Mouse (Mus musculus) ES-E14 (cell line): ENCODE measurements at regions not wholly inside any gene's neighbourhood (a gene's known extent, or its start where the extent isn't known, plus 50 kb on each side); places are given as distances from the start of the nearest gene placed in this dataset.

ENCODE experiments used
- DNase-seq: peaks from one replicate; pipeline ENCODE4 v3.0.0-alpha.2; 2013; ENCODE audit warnings: low read depth, low spot score
- H3K27ac ChIP-seq: 2 replicates; pipeline ENCODE4 v1.5.1; 2012; ENCODE audit warnings: low read depth, mild to moderate bottlenecking, low read length, moderate library complexity, mixed read lengths; ENCODE audit not compliant: poor library complexity, insufficient read depth, severe bottlenecking
- H3K36me3 ChIP-seq: 2 replicates; pipeline ENCODE4 v1.6.1; 2012; ENCODE audit warnings: mild to moderate bottlenecking, low read length, moderate library complexity, mixed read lengths; ENCODE audit not compliant: control insufficient read depth, poor library complexity, insufficient read depth, severe bottlenecking
- H3K4me1 ChIP-seq, 2 experiments: fragments of 150-350 bp in 1 of 2; sonication (generic) in 1 of 2; 2 replicates each; pipeline ENCODE4 v1.6.1; 2012; ENCODE audit warnings: low read length in 2 of 2, mild to moderate bottlenecking in 1 of 2, mixed read lengths in 1 of 2; ENCODE audit not compliant: control insufficient read depth in 2 of 2, insufficient read depth in 2 of 2, poor library complexity in 1 of 2
- H3K4me3 ChIP-seq, 2 experiments: fragments of 150-350 bp in 1 of 2; sonication (generic) in 1 of 2; 2 replicates each; pipeline ENCODE4 v1.5.1; 2012; ENCODE audit warnings: low read length in 2 of 2, low read depth in 1 of 2, mild to moderate bottlenecking in 1 of 2, mixed read lengths in 1 of 2; ENCODE audit not compliant: insufficient read depth in 1 of 2, poor library complexity in 1 of 2, severe bottlenecking in 1 of 2
- H3K9ac ChIP-seq: 2 replicates; pipeline ENCODE4 v1.6.1; 2012; ENCODE audit warnings: low read depth, mild to moderate bottlenecking, low read length, mixed read lengths; ENCODE audit not compliant: poor library complexity, insufficient read depth, severe bottlenecking
- H3K9me3 ChIP-seq: fragments of 150-350 bp; sonication (generic); 2 replicates; pipeline ENCODE4 v1.6.1; 2012; ENCODE audit warnings: low read depth, mild to moderate bottlenecking, low read length; ENCODE audit not compliant: control insufficient read depth, insufficient read depth
- CHD2 ChIP-seq: IDR thresholded peaks from 2 replicates; pipeline ENCODE4 v1.6.1; 2014; ENCODE audit warnings: mild to moderate bottlenecking, low read depth, low read length, inconsistent platforms
- HCFC1 ChIP-seq: IDR thresholded peaks from 2 replicates; pipeline ENCODE4 v1.6.1; 2012; ENCODE audit warnings: low read length, inconsistent platforms, borderline replicate concordance; ENCODE audit not compliant: insufficient read depth
- MAFK ChIP-seq: IDR thresholded peaks from 2 replicates; pipeline ENCODE4 v1.6.1; 2014; ENCODE audit warnings: mild to moderate bottlenecking, low read depth, low read length, inconsistent platforms; ENCODE audit not compliant: insufficient read depth
- ZC3H11A ChIP-seq: IDR thresholded peaks from 2 replicates; pipeline ENCODE4 v1.6.1; 2012; ENCODE audit warnings: low read depth, mild to moderate bottlenecking, inconsistent platforms, low read length, borderline replicate concordance
- ZNF384 ChIP-seq: IDR thresholded peaks from 2 replicates; pipeline ENCODE4 v1.6.1; 2012; ENCODE audit warnings: low read depth, low read length, inconsistent platforms
- in situ Hi-C, 2 experiments: fragments of 600-800 bp; cut with MboI; formaldehyde crosslinking; loops; one replicate each; pipeline ENCODE4 v1.15.1; 2025; ENCODE audit warnings: low sequenced_read_pairs in 2 of 2, inconsistent platforms in 1 of 2; ENCODE audit not compliant: unreplicated experiment in 2 of 2

DNA sequence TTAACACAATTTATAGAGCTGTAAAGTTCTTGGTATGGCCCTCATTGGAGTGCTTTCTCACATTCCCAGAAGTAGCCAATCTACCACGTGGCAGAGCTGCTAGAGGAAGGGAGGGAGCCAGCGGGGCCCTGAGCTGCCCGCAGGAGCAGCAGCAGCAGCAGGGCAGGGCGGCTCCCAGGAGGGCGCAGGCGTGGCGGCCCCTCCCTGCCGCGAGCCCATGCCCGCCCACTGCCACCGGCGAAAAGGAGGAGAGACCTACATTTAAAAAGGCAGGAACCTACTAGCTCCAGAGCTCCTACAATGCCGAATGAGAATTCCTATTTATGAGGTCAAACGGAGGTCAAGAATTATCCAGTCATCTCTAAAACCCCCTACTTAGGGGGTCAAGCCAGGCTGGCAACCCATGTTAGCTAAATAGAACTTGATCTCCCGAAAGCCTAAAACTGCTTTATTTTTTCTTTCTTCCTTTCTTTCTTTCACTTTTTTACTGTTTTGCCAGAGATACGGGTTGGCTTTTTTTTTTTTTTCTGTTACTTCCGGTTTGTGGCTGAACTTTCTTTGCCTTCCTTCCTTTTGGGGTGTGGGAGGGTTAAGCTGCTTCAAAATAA, 297.9 kb upstream of the Klf3 start:
- Histone ChIP-seq H3K27ac (peak overlapping the region; percentile 72; the same call in 1 of the 2 replicates), H3K4me1 (peaks cover 3 to 26% of the 10 kb centered on the region in 2 experiments; a peak in 3 of 4 replicates), H3K4me3 (peak overlapping the region; percentile 1 to 12; a peak in 3 of 4 replicates), H3K9ac (no peak overlapping the region; the same call in 1 of the 2 replicates), H3K36me3 (no peaks in the 10 kb centered on the region), H3K9me3 (no peaks in the 10 kb centered on the region)
- DNase-seq, result no peak
- in situ Hi-C loops, result loop anchor here in 1 of 2 experiments (10.0 kb wide), 1 partner anchor 309 kb away; no protein-coding TSS in a partner anchor
- no peak for TF ChIP-seq HCFC1
- TF ChIP-seq MAFK, result no peak
- TF ChIP-seq ZC3H11A, result no peak
- TF ChIP-seq CHD2, result no peak
- TF ChIP-seq ZNF384, result peak; percentile 90

DNA sequence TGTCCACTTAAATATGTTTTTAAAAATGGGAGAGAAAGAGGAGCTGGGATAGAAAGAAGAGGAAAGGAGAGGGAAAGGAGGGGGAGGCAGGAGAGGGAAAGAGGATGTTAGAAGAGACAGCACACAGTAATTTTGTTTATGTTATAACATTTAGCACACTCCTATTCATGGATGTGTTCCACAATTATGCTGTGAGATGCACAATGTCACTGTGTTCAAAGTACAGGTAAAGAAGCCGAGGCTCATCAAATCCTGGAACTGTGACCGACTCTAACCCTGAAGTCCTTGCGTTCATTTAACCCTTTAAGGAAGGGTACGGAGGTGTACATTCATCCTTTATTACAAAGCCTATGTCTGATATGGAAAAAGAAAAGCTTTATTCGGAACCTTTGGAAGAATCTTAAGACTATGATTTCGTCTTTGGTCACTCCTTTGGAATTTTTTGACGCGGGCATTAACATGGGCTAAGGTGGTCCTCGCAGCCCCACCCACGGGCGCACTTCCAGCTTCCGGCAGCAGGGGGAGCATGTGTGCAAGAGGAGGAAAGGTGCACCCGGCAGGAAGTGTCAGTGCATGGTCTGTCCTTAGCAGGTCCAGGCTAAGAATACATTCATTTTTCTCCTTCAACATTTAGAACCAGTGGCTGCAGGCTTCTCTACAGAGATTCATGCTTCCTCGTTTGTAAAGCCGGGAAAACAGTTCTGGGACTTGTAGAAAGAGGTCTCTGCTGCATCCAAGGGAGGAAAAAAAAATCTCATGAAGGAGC, 297.2 kb upstream of the Klf3 start:
- in situ Hi-C loops, result loop anchor here in 1 of 2 experiments (10.0 kb wide), 1 partner anchor 309 kb away; no protein-coding TSS in a partner anchor
- H3K4me3 ChIP-seq, result peak overlapping the region in 1 of 2 experiments; percentile 12; a peak in 2 of 4 replicates
- peak overlapping the region; percentile 19; the same call in 1 of the 2 replicates for H3K9ac ChIP-seq
- TF ChIP-seq CHD2 (no peak), ZNF384 (0 out of 2 replicates have a peak, but pooled peaks have one; percentile 26), HCFC1 (0 out of 2 replicates have a peak, but pooled peaks have one; percentile 21), ZC3H11A (peak; percentile 79; the same call in 1 of the 2 replicates)
- H3K36me3 ChIP-seq, result no peaks in the 10 kb centered on the region
- peaks cover 3 to 21% of the 10 kb centered on the region in 2 experiments; a peak in 3 of 4 replicates for H3K4me1 ChIP-seq
- peak overlapping the region; percentile 72; the same call in 1 of the 2 replicates for H3K27ac ChIP-seq
- no peaks in the 10 kb centered on the region for H3K9me3 ChIP-seq
- no peak for DNase-seq

DNA sequence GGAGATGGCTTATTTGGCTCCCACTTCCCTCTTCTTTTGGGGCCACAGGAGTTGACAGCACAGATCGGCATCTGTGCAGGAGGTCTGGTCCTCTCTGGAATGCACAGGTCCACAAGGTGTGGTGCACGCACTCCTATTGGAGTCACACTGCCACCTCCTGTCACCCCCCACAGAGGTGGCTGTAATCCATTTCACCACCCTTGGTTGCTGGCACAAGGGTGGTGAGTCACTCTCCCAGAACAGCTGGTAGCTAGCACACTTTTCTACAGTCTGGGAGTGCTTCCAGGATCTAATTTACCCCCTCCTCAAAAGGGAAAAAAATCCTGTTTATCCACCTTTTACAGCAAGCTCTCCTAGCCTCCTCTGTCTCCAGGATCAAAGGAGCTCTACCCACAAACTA, 294.6 kb upstream of the Klf3 start:
- TF ChIP-seq ZC3H11A (no peak), HCFC1 (no peak), CHD2 (no peak), ZNF384 (no peak)
- H3K4me3 ChIP-seq, result no peak overlapping the region
- H3K27ac ChIP-seq, result no peak overlapping the region
- peaks cover 3 to 16% of the 10 kb centered on the region in 2 experiments; a peak in 3 of 4 replicates for H3K4me1 ChIP-seq
- no peaks in the 10 kb centered on the region for H3K36me3 ChIP-seq
- H3K9me3 ChIP-seq, result no peaks in the 10 kb centered on the region
- DNase-seq, result no peak
- in situ Hi-C loops, result loop anchor here in 1 of 2 experiments (10.0 kb wide), 1 partner anchor 306 kb away; no protein-coding TSS in a partner anchor
- no peak overlapping the region for H3K9ac ChIP-seq

DNA sequence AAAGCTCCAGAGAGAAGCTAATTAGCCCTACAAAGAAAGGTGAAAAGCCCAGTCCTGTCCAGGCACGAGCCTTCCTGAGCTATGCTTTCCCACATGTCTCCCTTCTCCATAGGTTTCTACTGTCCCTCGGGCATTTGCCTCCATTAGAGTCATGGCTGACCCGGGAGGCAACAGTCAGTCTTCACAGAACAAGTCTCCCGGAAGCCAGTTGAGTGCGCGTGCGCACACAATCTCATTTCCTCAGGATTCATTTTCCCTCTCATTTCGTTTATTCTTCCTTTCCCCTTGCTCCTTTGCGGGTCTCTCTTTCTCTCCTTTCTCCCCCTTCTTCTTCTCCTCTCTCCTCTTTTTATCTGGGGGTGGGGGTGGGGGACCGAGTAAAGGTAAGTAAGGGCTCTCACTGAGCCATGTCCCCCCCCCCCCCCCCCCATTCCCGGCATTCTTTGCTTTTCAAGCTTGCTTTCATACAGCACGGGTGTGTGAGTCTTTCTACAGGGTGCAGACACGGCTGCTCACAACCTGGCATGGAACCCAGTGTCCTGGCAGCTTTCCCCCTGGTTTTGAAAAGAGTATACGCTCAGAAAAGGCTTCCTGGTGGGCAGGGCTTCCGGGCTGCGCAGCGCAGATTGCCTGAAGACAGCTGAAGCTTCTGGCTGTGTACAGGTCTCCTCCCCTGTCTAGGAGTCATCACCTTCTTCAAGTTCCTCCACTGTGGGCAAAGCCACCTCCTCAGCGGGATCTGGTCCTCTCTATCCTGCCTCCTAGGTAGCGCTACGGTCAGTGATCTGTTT, 289.8 kb upstream of the Klf3 start:
- Histone ChIP-seq H3K9me3 (no peaks in the 10 kb centered on the region), H3K36me3 (no peaks in the 10 kb centered on the region), H3K4me1 (peaks cover 0 to 6% of the 10 kb centered on the region in 2 experiments; a peak in 2 of 4 replicates), H3K9ac (0 out of 2 replicates have a peak overlapping the region, but pooled peaks have one; percentile 43), H3K27ac (no peak overlapping the region), H3K4me3 (peak overlapping the region in 1 of 2 experiments; percentile 46; a peak in 2 of 4 replicates)
- DNase-seq, result no peak
- in situ Hi-C loops, result no loop called here
- TF ChIP-seq HCFC1, result no peak
- no peak for TF ChIP-seq ZC3H11A
- TF ChIP-seq CHD2, result no peak
- TF ChIP-seq ZNF384, result no peak
- TF ChIP-seq MAFK, result no peak
